Mouse (Mus musculus) olfactory bulb, adult 2 months (tissue): Measurements from ENCODE around the gene Abt1.

Experiments
- CTCF ChIP-seq: fragments of 200-500 bp; IDR thresholded peaks from 2 replicates; pipeline ENCODE4 v1.5.1; 2012; ENCODE audit warnings: low read depth, mild to moderate bottlenecking, low read length, moderate library complexity; ENCODE audit not compliant: insufficient read depth
- POLR2A ChIP-seq: fragments of 200-500 bp; IDR thresholded peaks from 2 replicates; pipeline ENCODE4 v1.6.1; 2012; ENCODE audit warnings: mild to moderate bottlenecking, low read depth, low read length, moderate library complexity; ENCODE audit not compliant: insufficient read depth

DNA sequence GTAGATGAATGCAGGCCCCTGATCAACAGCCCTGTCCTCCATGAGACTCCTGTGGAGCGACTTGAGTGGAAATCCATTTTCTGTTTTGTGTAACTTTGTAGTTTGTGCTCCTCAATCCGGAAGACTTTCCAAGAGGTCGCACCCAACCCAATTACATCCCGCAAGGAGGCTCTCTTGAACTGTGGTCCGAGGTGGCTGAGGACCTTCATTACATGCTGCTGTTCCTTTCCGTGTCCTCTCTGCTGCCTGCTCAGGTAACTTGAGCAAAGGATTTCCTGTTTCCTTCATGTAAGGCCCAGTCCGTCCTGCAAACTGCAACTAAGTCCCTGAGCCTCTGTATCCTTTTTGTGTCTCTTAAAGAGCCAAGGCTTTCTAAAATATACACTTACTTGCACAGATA is 10.8 kb upstream of the Abt1 start:
- TF ChIP-seq CTCF (no peak), POLR2A (no peak)
